Mouse (Mus musculus): ENCODE data around the gene Selenoh.

The Selenoh gene

GRCm38 (mm10) chr2:84632001-84632400 lies 38.6 kb downstream of the Selenoh start:
- DNase-seq (ENCODE audit: low read depth, low spot score) = no peak

GRCm38 (mm10) chr2:84627036-84627435 lies 43.5 kb downstream of the Selenoh start:
- no peak for DNase-seq (ENCODE audit: low read depth, low spot score)

GRCm38 (mm10) chr2:84626366-84626975 lies 44.1 kb downstream of the Selenoh start:
- no peak for DNase-seq (ENCODE audit: low read depth, low spot score)

GRCm38 (mm10) chr2:84624201-84624600 lies 46.4 kb downstream of the Selenoh start:
- no peak for DNase-seq (ENCODE audit: low read depth, low spot score)

GRCm38 (mm10) chr2:84623428-84624119 lies 47.0 kb downstream of the Selenoh start:
- DNase-seq (ENCODE audit: low read depth, low spot score) = no peak

- DNase-seq (ENCODE audit: low read depth, low spot score) = no peak
Measured at GRCm38 (mm10) chr2:84622668-84623067, 47.9 kb downstream of the Selenoh start.

- no peak for DNase-seq (ENCODE audit: low read depth, low spot score)
Measured at GRCm38 (mm10) chr2:84619646-84620340, 50.8 kb downstream of the Selenoh start.
